Mouse (Mus musculus): Measurements from ENCODE around the gene Ift122. TPM values are rescaled to one million over a fixed set of nuclear protein-coding genes. Genes with fewer than 3 reads are reported as not detected.

Gene Ift122
- total RNA-seq, 2 experiments from 2014 or later = 4.9 to 5.1 TPM

DNA sequence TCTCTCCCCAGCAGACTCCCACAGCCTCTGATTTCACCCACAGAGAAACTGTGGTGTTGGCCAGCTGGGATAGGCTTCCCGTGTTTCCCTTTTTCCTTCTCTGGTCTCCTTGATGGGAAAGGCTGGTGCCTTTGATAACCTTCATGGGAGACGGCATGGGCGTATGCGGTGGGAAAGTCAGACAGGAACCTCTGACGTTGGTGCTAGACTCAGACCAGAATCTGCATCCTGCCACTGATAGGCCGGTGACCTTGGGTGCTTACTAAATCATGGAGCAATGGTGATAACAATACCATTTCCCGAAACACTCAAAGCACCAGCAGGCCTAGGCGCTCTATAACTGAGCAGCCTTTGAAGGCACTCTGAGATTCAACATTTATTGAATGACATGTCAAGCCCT, 27.5 kb downstream of the Ift122 start:
- no peak for DNase-seq
- Histone ChIP-seq H3K4me3 (no peak overlapping the region), H3K27ac (peak overlapping the region; percentile 56)
- no peak for TF ChIP-seq CTCF (IDR thresholded peaks at IDR 0.05)
- intact Hi-C loops (cut with DNase I) = no loop called here

GRCm38 (mm10) chr6:115884018-115884417, 30.7 kb downstream of the Ift122 start:
- DNase-seq = no peak
- intact Hi-C loops (cut with DNase I) = no loop called here
- H3K27ac ChIP-seq = peak overlapping the region; percentile 21
- no peak overlapping the region for H3K4me3 ChIP-seq
- no peak for TF ChIP-seq CTCF (IDR thresholded peaks at IDR 0.05)

GRCm38 (mm10) chr6:115886894-115887293, 33.6 kb downstream of the Ift122 start:
- Histone ChIP-seq H3K27ac (peak overlapping the region; percentile 66; the same call in 1 of the 2 replicates), H3K4me3 (no peak overlapping the region)
- no peak for TF ChIP-seq CTCF (IDR thresholded peaks at IDR 0.05)
- intact Hi-C loops (cut with DNase I) = no loop called here
- DNase-seq = no peak

- intact Hi-C loops (cut with DNase I) = no loop called here
- no peak overlapping the region for H3K4me3 ChIP-seq
- no peak for DNase-seq
- peak; percentile 65 for TF ChIP-seq CTCF (IDR thresholded peaks at IDR 0.05)
- peak overlapping the region; percentile 66; the same call in 1 of the 2 replicates for H3K27ac ChIP-seq
These were observed 35.0 kb downstream of the Ift122 start for GRCm38 (mm10) chr6:115888296-115888695.

- Histone ChIP-seq H3K4me3 (no peak overlapping the region), H3K27ac (peak overlapping the region; percentile 53)
- DNase-seq = no peak
- intact Hi-C loops (cut with DNase I) = no loop called here
- no peak for TF ChIP-seq CTCF (IDR thresholded peaks at IDR 0.05)
These were observed 37.3 kb downstream of the Ift122 start for GRCm38 (mm10) chr6:115890601-115891000.

DNA sequence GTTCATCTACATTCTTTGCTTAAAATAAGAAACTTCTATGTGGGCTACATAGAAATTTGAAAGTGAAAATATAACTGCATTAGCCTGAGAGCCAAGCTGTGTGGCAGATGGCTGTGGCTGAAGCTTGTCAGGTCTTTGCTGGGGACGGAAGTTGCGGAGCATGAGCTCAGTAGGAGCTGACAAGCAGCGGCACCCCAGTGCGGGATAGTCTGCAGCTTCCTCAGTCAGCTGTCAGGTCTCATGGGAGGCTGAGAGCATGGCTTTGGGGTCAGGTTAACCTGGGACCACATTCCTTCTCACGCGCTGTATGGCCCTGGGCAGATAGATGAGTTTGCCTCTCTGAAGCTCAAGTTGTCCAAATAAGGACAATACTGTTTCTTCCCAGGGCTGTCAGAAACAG, 37.8 kb downstream of the Ift122 start:
- H3K27ac ChIP-seq = peak overlapping the region; percentile 53
- no peak for TF ChIP-seq CTCF (IDR thresholded peaks at IDR 0.05)

GRCm38 (mm10) chr6:115891497-115892061, 38.3 kb downstream of the Ift122 start:
- TF ChIP-seq CTCF (IDR thresholded peaks at IDR 0.05) = no peak
- Histone ChIP-seq H3K4me3 (no peak overlapping the region), H3K27ac (peak overlapping the region; percentile 53)
- peak; percentile 55 for DNase-seq
- intact Hi-C loops (cut with DNase I) = no loop called here

More for the DNA sequence above, 37.8 kb downstream of the Ift122 start:
- no peak overlapping the region for H3K4me3 ChIP-seq
- intact Hi-C loops (cut with DNase I) = no loop called here
- no peak for DNase-seq

GRCm38 (mm10) chr6:115892363-115892762, 39.1 kb downstream of the Ift122 start:
- intact Hi-C loops (cut with DNase I) = no loop called here

DNA sequence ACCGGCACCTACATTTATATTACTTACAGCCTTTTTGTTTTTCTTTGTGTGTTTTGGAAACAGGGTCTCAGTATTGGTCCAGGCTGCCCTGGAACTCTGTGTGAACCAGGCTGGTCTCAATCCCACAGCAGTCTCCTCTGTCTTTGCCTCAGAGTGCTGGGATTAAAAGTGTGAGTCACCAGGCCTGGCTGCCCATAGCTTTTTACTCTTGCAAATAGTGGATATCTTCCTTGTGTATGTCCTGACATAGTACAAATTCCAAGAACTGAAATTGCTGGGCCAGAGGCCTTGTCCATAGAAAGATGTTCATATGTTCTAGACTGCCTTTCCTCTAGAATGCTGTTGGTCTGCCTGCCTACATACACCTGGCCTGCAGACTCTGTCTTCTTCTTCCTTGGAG, 43.1 kb downstream of the Ift122 start:
- intact Hi-C loops (cut with DNase I) = no loop called here
- no peak for TF ChIP-seq CTCF (IDR thresholded peaks at IDR 0.05)
- Histone ChIP-seq H3K4me3 (no peak overlapping the region), H3K27ac (peak overlapping the region; percentile 64)
- DNase-seq = no peak

More at GRCm38 (mm10) chr6:115892363-115892762, 39.1 kb downstream of the Ift122 start:
- DNase-seq = no peak
- TF ChIP-seq CTCF (IDR thresholded peaks at IDR 0.05) = no peak
- peak overlapping the region; percentile 53 for H3K27ac ChIP-seq
- H3K4me3 ChIP-seq = no peak overlapping the region

- peak; percentile 78 for DNase-seq
- Histone ChIP-seq H3K4me3 (no peak overlapping the region), H3K27ac (peak overlapping the region; percentile 64)
- intact Hi-C loops (cut with DNase I) = no loop called here
- TF ChIP-seq CTCF (IDR thresholded peaks at IDR 0.05) = no peak
These were observed 43.8 kb downstream of the Ift122 start for GRCm38 (mm10) chr6:115897117-115897516.

DNA sequence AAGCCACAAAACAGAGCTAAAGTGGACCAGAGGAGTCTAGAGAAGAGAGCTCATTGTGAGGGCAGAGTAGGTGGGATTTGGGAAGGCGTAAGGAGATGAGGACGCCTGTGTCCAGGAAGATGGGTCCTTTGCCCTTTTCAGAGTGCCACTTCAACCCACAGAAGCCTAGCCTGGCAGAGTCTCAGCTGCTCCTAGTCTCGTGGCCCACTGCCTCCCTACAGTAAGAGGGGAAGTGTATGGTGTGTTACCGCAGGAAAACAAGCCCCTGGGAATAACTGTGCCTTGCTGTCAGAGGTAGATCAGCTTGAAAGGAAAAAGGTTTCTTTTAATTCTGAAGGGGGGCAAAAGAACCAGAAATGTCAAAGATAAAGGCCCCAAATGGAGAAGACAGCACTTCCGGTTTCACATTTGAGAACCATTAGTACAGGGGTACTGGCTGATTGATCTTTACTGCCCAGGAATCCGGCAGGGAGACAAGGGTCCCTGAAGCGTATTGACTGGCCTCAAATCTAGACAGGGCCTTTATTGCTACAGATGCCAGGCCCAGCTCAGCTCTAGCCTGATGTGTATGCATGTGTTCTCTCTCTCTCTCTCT, 44.8 kb downstream of the Ift122 start:
- Histone ChIP-seq H3K27ac (peak overlapping the region; percentile 64), H3K4me3 (no peak overlapping the region)
- intact Hi-C loops (cut with DNase I) = no loop called here
- TF ChIP-seq CTCF (IDR thresholded peaks at IDR 0.05) = no peak
- DNase-seq = no peak

- TF ChIP-seq CTCF (IDR thresholded peaks at IDR 0.05) = no peak; the same call in 1 of the 2 replicates
- intact Hi-C loops (cut with DNase I) = loop anchor here (1.0 to 5.0 kb wide), 2 partner anchors 107 to 236 kb away; no protein-coding TSS in a partner anchor
These were observed 47.8 kb downstream of the Ift122 start for GRCm38 (mm10) chr6:115901062-115901461.

DNA sequence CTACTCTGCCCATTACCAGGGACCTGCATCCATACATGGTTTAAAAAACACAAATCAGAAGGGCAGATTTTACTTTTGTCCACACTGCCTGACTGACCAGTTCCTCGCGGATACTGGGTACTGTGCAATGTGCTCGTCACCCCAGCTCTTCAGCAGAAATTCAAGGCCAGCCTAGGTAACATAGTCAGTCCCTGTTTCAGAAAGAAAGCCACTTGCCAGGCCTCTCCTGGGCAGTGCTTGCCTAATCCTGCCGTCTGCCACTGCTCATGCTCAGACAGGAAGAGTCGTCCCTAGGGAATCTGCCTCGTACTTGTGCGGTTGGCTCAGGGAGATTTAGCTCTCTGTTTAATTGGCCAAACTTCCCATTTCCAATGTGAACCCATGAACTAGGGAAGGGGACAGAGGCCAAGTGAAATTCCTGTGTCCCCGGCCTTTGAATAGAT, 48.2 kb downstream of the Ift122 start:
- Histone ChIP-seq H3K4me3 (no peak overlapping the region), H3K27ac (peak overlapping the region; percentile 88)
- no peak for TF ChIP-seq CTCF (IDR thresholded peaks at IDR 0.05)
- DNase-seq = peak; percentile 74
- intact Hi-C loops (cut with DNase I) = loop anchor here (1.0 to 5.0 kb wide), 2 partner anchors 107 to 236 kb away; no protein-coding TSS in a partner anchor

More at GRCm38 (mm10) chr6:115901062-115901461, 47.8 kb downstream of the Ift122 start:
- peak overlapping the region; percentile 88 for H3K27ac ChIP-seq
- DNase-seq = peak; percentile 86
- H3K4me3 ChIP-seq = no peak overlapping the region

Measured in gastrocnemius, adult 2 months (tissue).